Mouse (Mus musculus) retina, postnatal 7 days (tissue): ENCODE measurements around the gene Syce2.
A peak's percentile ranks its signal among the peaks of the same experiment; 100 is the strongest.
"Not testable (repeated sequence)": the region's sequence is repeated elsewhere in the genome, so short reads cannot be mapped to it uniquely, and the experiment has no call there.

Experiments
- DNase-seq: peaks from one replicate; pipeline ENCODE4 v3.0.0-alpha.2; 2012; ENCODE audit warnings: low read depth, low spot score

Syce2 gene

GRCm38 (mm10) chr8:84871376-84872308 lies at the start of gene Syce2:
Gene Syce2, plus strand, starts transcription at chr8:84872111.
- DNase-seq, result peak; percentile 67

- no peak for DNase-seq
These were observed 49.2 kb upstream of the Syce2 start, which contains the start of gene Dand5 for GRCm38 (mm10) chr8:84822723-84823122. Gene Dand5, minus strand, starts transcription at chr8:84822823.

GRCm38 (mm10) chr8:84823653-84824052 lies 48.3 kb upstream of the Syce2 start:
- DNase-seq, result peak; percentile 59

GRCm38 (mm10) chr8:84825636-84826035 lies 46.3 kb upstream of the Syce2 start:
- no peak for DNase-seq

- not testable (repeated sequence) for DNase-seq
These were observed 45.4 kb upstream of the Syce2 start for GRCm38 (mm10) chr8:84826518-84826917.

- no peak for DNase-seq
These were observed 40.4 kb upstream of the Syce2 start, which contains the start of gene Gadd45gip1 for GRCm38 (mm10) chr8:84831490-84831889. Gene Gadd45gip1, plus strand, starts transcription at chr8:84831522.

GRCm38 (mm10) chr8:84832034-84832717 lies 39.7 kb upstream of the Syce2 start:
- peak; percentile 67 for DNase-seq

- no peak for DNase-seq
These were observed 38.9 kb upstream of the Syce2 start for GRCm38 (mm10) chr8:84832759-84833742.

- no peak for DNase-seq
These were observed 37.7 kb upstream of the Syce2 start for GRCm38 (mm10) chr8:84834002-84834865.

GRCm38 (mm10) chr8:84834866-84835855 lies 36.8 kb upstream of the Syce2 start:
- no peak for DNase-seq

GRCm38 (mm10) chr8:84837149-84837911 lies 34.6 kb upstream of the Syce2 start:
- DNase-seq, result no peak

- DNase-seq, result no peak
These were observed 33.9 kb upstream of the Syce2 start for GRCm38 (mm10) chr8:84837912-84838470.

- no peak for DNase-seq
These were observed 33.4 kb upstream of the Syce2 start for GRCm38 (mm10) chr8:84838513-84838912.

GRCm38 (mm10) chr8:84839411-84839810 lies 32.5 kb upstream of the Syce2 start:
- DNase-seq, result no peak

- DNase-seq, result no peak
These were observed 32.0 kb upstream of the Syce2 start for GRCm38 (mm10) chr8:84839875-84840247.

GRCm38 (mm10) chr8:84840248-84840999 lies 31.5 kb upstream of the Syce2 start, which contains the start of gene Rad23a:
Gene Rad23a, minus strand, starts transcription at chr8:84840665.
- peak; percentile 92 for DNase-seq

GRCm38 (mm10) chr8:84841514-84841913 lies 30.4 kb upstream of the Syce2 start:
- DNase-seq, result no peak
